Mouse (Mus musculus) erythroid progenitor cell, adult 5-6 weeks (primary cell): Measurements from ENCODE around the gene Ttll9. TPM values are rescaled to one million over a fixed set of nuclear protein-coding genes. Genes with fewer than 3 reads are reported as not detected.

Experiments used
- ATAC-seq: replicated peaks from 2 replicates; pipeline ENCODE4 v1.8.0; 2016; ENCODE audit warnings: moderate number of reproducible peaks, mild to moderate bottlenecking, moderate TSS enrichment, inconsistent platforms; ENCODE audit not compliant: poor library complexity, low FRiP score, severe bottlenecking
- total RNA-seq, 2 experiments: library from RNA; stranded (forward) in 1 of 2; stranded (reverse) in 1 of 2; fragments of 150-400 nt in 1 of 2; fragments of 186-747, 209-891 nt in 1 of 2; gene quantifications; 2 replicates each; pipeline versions ENCODE4 v1.2.3 to v1.2.4; 2015 to 2017; ENCODE audit warnings: low replicate concordance in 2 of 2

Gene Ttll9
- total RNA-seq, 2 experiments from 2014 or later: not detected

- no peak for ATAC-seq
Measured at GRCm38 (mm10) chr2:153005981-153006380, 43.7 kb downstream of the Ttll9 start.

GRCm38 (mm10) chr2:153009192-153009973, 47.1 kb downstream of the Ttll9 start:
- ATAC-seq: no peak

- no peak for ATAC-seq
Measured at GRCm38 (mm10) chr2:153013724-153014515, 51.6 kb downstream of the Ttll9 start.

GRCm38 (mm10) chr2:153014758-153015593, 52.7 kb downstream of the Ttll9 start, which contains the start of gene Pdrg1:
TSS of gene Pdrg1 (minus strand) at chr2:153015427.
- ATAC-seq: peak; percentile 91

- no peak for ATAC-seq
Measured at GRCm38 (mm10) chr2:153015804-153016203, 53.5 kb downstream of the Ttll9 start.

GRCm38 (mm10) chr2:153016786-153017185, 54.5 kb downstream of the Ttll9 start:
- ATAC-seq: no peak

- no peak for ATAC-seq
Measured at GRCm38 (mm10) chr2:153019355-153019754, 57.1 kb downstream of the Ttll9 start.

GRCm38 (mm10) chr2:153021163-153021562, 58.9 kb downstream of the Ttll9 start:
- ATAC-seq: no peak

GRCm38 (mm10) chr2:153022855-153023254, 60.6 kb downstream of the Ttll9 start:
- no peak for ATAC-seq

- no peak for ATAC-seq
Measured at GRCm38 (mm10) chr2:153026052-153026451, 63.8 kb downstream of the Ttll9 start.

- ATAC-seq: no peak
Measured at GRCm38 (mm10) chr2:153027501-153027900, 65.2 kb downstream of the Ttll9 start.

GRCm38 (mm10) chr2:153030422-153030821, 68.1 kb downstream of the Ttll9 start:
- no peak for ATAC-seq

GRCm38 (mm10) chr2:153031126-153032082, 69.1 kb downstream of the Ttll9 start, which contains the start of gene Xkr7:
TSS of gene Xkr7 (plus strand) at chr2:153031852.
- ATAC-seq: no peak

- no peak for ATAC-seq
Measured at GRCm38 (mm10) chr2:153032083-153032842, 70.0 kb downstream of the Ttll9 start.

- no peak for ATAC-seq
Measured at GRCm38 (mm10) chr2:153032973-153033372, 70.7 kb downstream of the Ttll9 start.

GRCm38 (mm10) chr2:153033545-153034230, 71.4 kb downstream of the Ttll9 start:
- no peak for ATAC-seq

GRCm38 (mm10) chr2:153036690-153037089, 74.4 kb downstream of the Ttll9 start:
- no peak for ATAC-seq

GRCm38 (mm10) chr2:153043886-153044285, 81.6 kb downstream of the Ttll9 start:
- ATAC-seq: no peak
